Mouse (Mus musculus) neural tube, embryonic 12.5 days (tissue): ENCODE results near the gene Mall. TPM values are rescaled to one million over a fixed set of nuclear protein-coding genes. Genes with fewer than 3 reads are reported as not detected.

Experiments used
- ATAC-seq: fragments of 200-750 bp; cut with Nextera tagmentation; 2 replicates; pipeline ENCODE4 v1.8.0; 2017; ENCODE audit warnings: low read depth, mild to moderate bottlenecking, moderate TSS enrichment, moderate library complexity; ENCODE audit not compliant: low FRiP score
- H3K27ac ChIP-seq: fragments of 300-500 bp; sonication (generic); 2 replicates; pipeline ENCODE4 v1.5.1; 2016
- H3K27me3 ChIP-seq: fragments of 300-500 bp; sonication (generic); replicated peaks from 2 replicates; pipeline ENCODE4 v1.6.1; 2016; ENCODE audit warnings: mild to moderate bottlenecking
- H3K36me3 ChIP-seq: fragments of 300-500 bp; sonication (generic); 2 replicates; pipeline ENCODE4 v1.6.1; 2016; ENCODE audit warnings: mild to moderate bottlenecking
- H3K4me1 ChIP-seq: fragments of 300-500 bp; sonication (generic); 2 replicates; pipeline ENCODE4 v1.6.1; 2016
- H3K4me2 ChIP-seq: fragments of 300-500 bp; sonication (generic); replicated peaks from 2 replicates; pipeline ENCODE4 v1.6.1; 2016; ENCODE audit warnings: mild to moderate bottlenecking
- H3K4me3 ChIP-seq: fragments of 300-500 bp; sonication (generic); 2 replicates; pipeline ENCODE4 v1.5.1; 2016
- H3K9ac ChIP-seq: fragments of 300-500 bp; sonication (generic); 2 replicates; pipeline ENCODE4 v1.6.1; 2016; ENCODE audit warnings: mild to moderate bottlenecking
- H3K9me3 ChIP-seq: fragments of 300-500 bp; sonication (generic); 2 replicates; pipeline ENCODE4 v1.6.1; 2016; ENCODE audit warnings: mild to moderate bottlenecking
- WGBS: fragments of 180-500 bp; shearing (Covaris S2); methylation state at CpG from one replicate; pipeline ENCODE4 v1.1.7; 2016; 5-methylcytosine and 5-hydroxymethylcytosine counted together
- polyA plus RNA-seq: library from polyadenylated mRNA; unstranded; fragments of >200 nt; fragmentation: Nextera tagmentation; extraction: Ambion mirVana; gene quantifications from 2 replicates; pipeline ENCODE4 v1.2.1, GENCODE M21; 2016

Gene Mall
- polyA plus RNA-seq, 1 experiment from 2014 or later: 1.1 TPM

- no peak overlapping the region for H3K9ac ChIP-seq
- H3K36me3 ChIP-seq: no peaks in the 10 kb centered on the region
- peaks cover 6% of the 10 kb centered on the region; the same call in 1 of the 2 replicates for H3K4me1 ChIP-seq
- no peak overlapping the region for H3K4me3 ChIP-seq
- no peak overlapping the region for H3K27ac ChIP-seq
- H3K9me3 ChIP-seq: no peaks in the 10 kb centered on the region
- H3K27me3 ChIP-seq: peaks cover 23% of the 10 kb centered on the region
- H3K4me2 ChIP-seq: no peak overlapping the region
- WGBS: 80% methylated on average over 6 of the region's 6 CpGs
- no peak for ATAC-seq
These were observed 1.6 kb downstream of the Mall start for GRCm38 (mm10) chr2:127728146-127728545.

- Histone ChIP-seq H3K27me3 (no peaks in the 10 kb centered on the region), H3K4me2 (no peak overlapping the region), H3K4me3 (no peak overlapping the region), H3K9me3 (no peaks in the 10 kb centered on the region), H3K9ac (no peak overlapping the region), H3K36me3 (no peaks in the 10 kb centered on the region), H3K4me1 (peaks cover 5% of the 10 kb centered on the region; the same call in 1 of the 2 replicates), H3K27ac (no peak overlapping the region)
- ATAC-seq: no peak
- WGBS: 66% methylated on average over 4 of the region's 4 CpGs
These were observed 6.5 kb downstream of the Mall start for GRCm38 (mm10) chr2:127723193-127723592.

GRCm38 (mm10) chr2:127722176-127722892 lies 7.4 kb downstream of the Mall start:
- H3K4me1 ChIP-seq: peaks cover 5% of the 10 kb centered on the region; the same call in 1 of the 2 replicates
- no peaks in the 10 kb centered on the region for H3K36me3 ChIP-seq
- H3K9ac ChIP-seq: no peak overlapping the region
- no peak overlapping the region for H3K27ac ChIP-seq
- H3K4me3 ChIP-seq: no peak overlapping the region
- no peak overlapping the region for H3K4me2 ChIP-seq
- H3K27me3 ChIP-seq: no peaks in the 10 kb centered on the region
- whole genome bisulfite sequencing: 56% methylated on average over 7 of the region's 7 CpGs
- H3K9me3 ChIP-seq: no peaks in the 10 kb centered on the region
- no peak for ATAC-seq

- no peak overlapping the region for H3K27ac ChIP-seq
- H3K4me2 ChIP-seq: no peak overlapping the region
- no peaks in the 10 kb centered on the region for H3K36me3 ChIP-seq
- WGBS: 80% methylated on average over 8 of the region's 8 CpGs
- peaks cover 5% of the 10 kb centered on the region; the same call in 1 of the 2 replicates for H3K4me1 ChIP-seq
- H3K9me3 ChIP-seq: no peaks in the 10 kb centered on the region
- H3K27me3 ChIP-seq: no peaks in the 10 kb centered on the region
- H3K9ac ChIP-seq: no peak overlapping the region
- no peak overlapping the region for H3K4me3 ChIP-seq
- no peak for ATAC-seq
These were observed 10.8 kb downstream of the Mall start for GRCm38 (mm10) chr2:127718839-127719468.

GRCm38 (mm10) chr2:127714726-127715125 lies 15.0 kb downstream of the Mall start:
- ATAC-seq: no peak
- no peaks in the 10 kb centered on the region for H3K36me3 ChIP-seq
- WGBS: 41% methylated on average over 3 of the region's 3 CpGs
- H3K4me1 ChIP-seq: no peaks in the 10 kb centered on the region
- H3K27ac ChIP-seq: no peak overlapping the region
- no peaks in the 10 kb centered on the region for H3K9me3 ChIP-seq
- no peak overlapping the region for H3K4me3 ChIP-seq
- H3K4me2 ChIP-seq: no peak overlapping the region
- no peaks in the 10 kb centered on the region for H3K27me3 ChIP-seq
- no peak overlapping the region for H3K9ac ChIP-seq

GRCm38 (mm10) chr2:127708792-127709191 lies 20.9 kb downstream of the Mall start:
- no peak overlapping the region for H3K9ac ChIP-seq
- H3K9me3 ChIP-seq: no peaks in the 10 kb centered on the region
- H3K4me3 ChIP-seq: no peak overlapping the region
- no peak overlapping the region for H3K27ac ChIP-seq
- H3K4me2 ChIP-seq: no peak overlapping the region
- H3K27me3 ChIP-seq: no peaks in the 10 kb centered on the region
- no peak for ATAC-seq
- 75% methylated on average over 3 of the region's 3 CpGs for WGBS
- H3K4me1 ChIP-seq: no peaks in the 10 kb centered on the region
- no peaks in the 10 kb centered on the region for H3K36me3 ChIP-seq

GRCm38 (mm10) chr2:127708060-127708459 lies 21.7 kb downstream of the Mall start:
- no peaks in the 10 kb centered on the region for H3K27me3 ChIP-seq
- WGBS: 39% methylated on average over 3 of the region's 3 CpGs
- H3K36me3 ChIP-seq: no peaks in the 10 kb centered on the region
- no peak for ATAC-seq
- no peak overlapping the region for H3K9ac ChIP-seq
- no peaks in the 10 kb centered on the region for H3K4me1 ChIP-seq
- no peak overlapping the region for H3K27ac ChIP-seq
- H3K9me3 ChIP-seq: no peaks in the 10 kb centered on the region
- no peak overlapping the region for H3K4me2 ChIP-seq
- no peak overlapping the region for H3K4me3 ChIP-seq

- H3K27me3 ChIP-seq: no peaks in the 10 kb centered on the region
- H3K4me3 ChIP-seq: no peak overlapping the region
- WGBS: 92% methylated on average over 6 of the region's 6 CpGs
- no peak overlapping the region for H3K27ac ChIP-seq
- no peaks in the 10 kb centered on the region for H3K9me3 ChIP-seq
- H3K4me2 ChIP-seq: no peak overlapping the region
- H3K36me3 ChIP-seq: no peaks in the 10 kb centered on the region
- no peak overlapping the region for H3K9ac ChIP-seq
- no peaks in the 10 kb centered on the region for H3K4me1 ChIP-seq
- ATAC-seq: no peak
These were observed 24.5 kb downstream of the Mall start for GRCm38 (mm10) chr2:127705267-127705666.

- Histone ChIP-seq H3K9ac (no peak overlapping the region), H3K36me3 (no peaks in the 10 kb centered on the region), H3K4me1 (no peaks in the 10 kb centered on the region), H3K9me3 (no peaks in the 10 kb centered on the region), H3K4me2 (no peak overlapping the region), H3K27me3 (0 out of 2 replicates have a peak, but pooled peaks cover 3% of the 10 kb centered on the region), H3K27ac (no peak overlapping the region), H3K4me3 (no peak overlapping the region)
- 87% methylated on average over 4 of the region's 4 CpGs for WGBS
- no peak for ATAC-seq
These were observed 40.5 kb downstream of the Mall start for GRCm38 (mm10) chr2:127689239-127689638.

- 39% methylated on average over 12 of the region's 12 CpGs for WGBS
- Histone ChIP-seq H3K36me3 (no peaks in the 10 kb centered on the region), H3K4me3 (no peak overlapping the region), H3K27ac (no peak overlapping the region), H3K4me1 (no peaks in the 10 kb centered on the region; the same call in 1 of the 2 replicates), H3K9me3 (no peaks in the 10 kb centered on the region), H3K4me2 (0 out of 2 replicates have a peak overlapping the region, but pooled peaks have one; percentile 18), H3K9ac (no peak overlapping the region), H3K27me3 (0 out of 2 replicates have a peak, but pooled peaks cover 3% of the 10 kb centered on the region)
- no peak for ATAC-seq
These were observed 45.9 kb downstream of the Mall start for GRCm38 (mm10) chr2:127683687-127684331.

- Histone ChIP-seq H3K4me3 (no peak overlapping the region), H3K9ac (no peak overlapping the region), H3K27me3 (peaks cover 4% of the 10 kb centered on the region; the same call in 1 of the 2 replicates), H3K9me3 (no peaks in the 10 kb centered on the region), H3K36me3 (no peaks in the 10 kb centered on the region), H3K27ac (no peak overlapping the region), H3K4me1 (no peaks in the 10 kb centered on the region), H3K4me2 (no peak overlapping the region)
- WGBS: 26% methylated on average over 2 of the region's 2 CpGs
- no peak for ATAC-seq
These were observed 61.8 kb downstream of the Mall start for GRCm38 (mm10) chr2:127667843-127668506.

GRCm38 (mm10) chr2:127667015-127667414 lies 62.7 kb downstream of the Mall start:
- no peak for ATAC-seq
- Histone ChIP-seq H3K4me2 (no peak overlapping the region), H3K27me3 (peaks cover 4% of the 10 kb centered on the region; the same call in 1 of the 2 replicates), H3K4me1 (no peaks in the 10 kb centered on the region), H3K9me3 (no peaks in the 10 kb centered on the region), H3K4me3 (no peak overlapping the region), H3K27ac (no peak overlapping the region), H3K36me3 (no peaks in the 10 kb centered on the region), H3K9ac (no peak overlapping the region)
